Mouse (Mus musculus) A20 (cell line): ENCODE results near the gene Calhm3.
"Not testable (repeated sequence)": the region's sequence is repeated elsewhere in the genome, so short reads cannot be mapped to it uniquely, and the experiment has no call there.

ENCODE experiments used
- DNase-seq: peaks from one replicate; pipeline ENCODE4 v3.0.0-alpha.2; 2011; ENCODE audit warnings: low read depth, low spot score

Calhm3 gene

DNA sequence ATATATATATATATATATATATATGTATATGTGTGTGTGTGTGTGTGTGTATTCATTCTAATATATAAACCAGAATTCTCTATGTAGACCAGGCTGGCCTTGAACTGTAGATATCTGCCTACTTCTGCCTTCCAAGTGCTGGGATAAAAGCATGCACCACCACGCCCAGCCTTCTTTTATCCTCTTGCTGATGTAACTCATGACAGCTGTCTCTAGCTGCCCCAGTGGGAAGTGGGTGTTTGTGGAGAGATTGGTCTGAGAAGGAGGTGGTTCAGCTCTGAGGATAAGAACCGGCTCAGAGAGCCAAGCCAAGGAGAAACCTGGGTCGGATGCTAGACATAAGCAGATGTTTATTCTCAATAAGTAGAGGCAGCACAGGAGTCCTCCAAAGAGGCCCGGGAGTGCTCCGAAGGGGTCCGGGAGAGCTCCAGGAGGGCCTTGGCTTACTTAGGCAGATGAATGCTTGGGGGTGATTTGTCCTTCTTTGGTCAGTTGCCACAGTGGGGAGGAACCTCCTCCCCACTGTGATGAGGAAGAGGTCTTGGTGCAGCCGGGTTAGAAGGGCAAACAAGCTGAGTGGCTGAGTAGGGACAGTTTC lies 10.2 kb upstream of the Calhm3 start:
- DNase-seq: no peak

DNA sequence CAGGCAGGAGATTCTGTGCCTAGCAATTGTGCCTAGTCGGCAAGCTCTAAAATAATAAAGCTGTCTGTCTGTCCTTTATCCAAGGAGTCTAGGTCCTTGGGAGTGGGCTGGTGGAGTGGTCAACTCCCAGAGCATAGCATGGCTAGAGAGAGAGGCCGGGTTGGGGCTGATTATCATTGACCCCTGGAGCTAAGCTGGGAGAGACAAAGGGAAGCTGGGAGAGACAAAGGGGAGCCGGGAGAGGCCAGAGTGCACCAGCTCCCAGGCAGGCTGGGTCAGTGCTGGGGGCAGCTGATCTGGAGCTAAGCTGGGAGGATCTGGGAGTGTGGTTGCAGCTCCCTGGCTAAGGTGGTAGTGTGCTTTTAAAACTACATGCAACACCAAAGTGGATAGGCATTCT lies 9.2 kb upstream of the Calhm3 start:
- DNase-seq: no peak

DNA sequence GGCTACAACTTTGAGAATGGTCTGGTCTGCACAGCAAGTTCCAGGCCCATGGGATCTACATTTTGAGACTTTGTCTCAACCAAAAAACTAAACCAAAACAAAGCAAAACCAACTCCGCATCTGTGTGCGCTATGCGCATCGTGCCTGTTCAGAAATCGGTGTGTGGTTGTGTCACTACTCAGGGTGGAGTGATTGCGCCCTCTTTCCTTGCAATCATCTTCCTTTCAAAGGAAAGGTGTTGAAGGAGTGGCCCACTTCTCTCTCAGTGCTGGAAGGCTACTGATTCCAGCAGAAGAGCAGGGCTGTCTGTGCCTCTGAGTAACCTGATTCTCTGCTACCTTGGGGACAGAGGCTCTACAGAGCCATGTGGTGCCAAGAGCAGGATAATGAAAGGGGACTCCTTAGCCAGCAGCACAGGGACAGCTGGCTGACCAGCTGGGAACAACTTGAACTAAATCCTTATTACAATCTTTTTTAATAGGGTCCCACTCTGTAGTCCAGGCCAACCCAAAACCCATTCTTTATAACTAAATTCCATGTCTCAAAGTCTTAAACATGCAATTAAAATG lies 5.7 kb upstream of the Calhm3 start:
- no peak for DNase-seq

DNA sequence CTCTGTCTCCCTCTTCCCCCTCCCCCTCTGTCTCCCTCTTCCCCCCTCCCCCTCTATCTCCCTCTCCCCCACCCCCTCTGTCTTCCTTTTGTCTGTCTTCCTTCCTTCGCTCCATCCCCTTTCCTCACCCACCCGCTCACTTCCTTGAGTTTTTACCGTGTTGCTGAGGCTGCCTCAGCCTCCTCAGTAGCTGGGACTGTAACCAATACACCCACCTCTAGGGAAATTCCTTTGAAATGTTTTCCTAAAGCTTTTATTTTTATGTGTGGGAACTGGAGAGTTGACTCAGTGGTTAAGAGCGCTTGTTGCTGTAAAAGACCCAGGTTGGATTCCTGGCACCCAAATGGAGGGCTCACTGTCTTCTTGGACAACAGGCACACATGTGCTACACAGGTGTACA lies 4.1 kb upstream of the Calhm3 start:
- no peak for DNase-seq

DNA sequence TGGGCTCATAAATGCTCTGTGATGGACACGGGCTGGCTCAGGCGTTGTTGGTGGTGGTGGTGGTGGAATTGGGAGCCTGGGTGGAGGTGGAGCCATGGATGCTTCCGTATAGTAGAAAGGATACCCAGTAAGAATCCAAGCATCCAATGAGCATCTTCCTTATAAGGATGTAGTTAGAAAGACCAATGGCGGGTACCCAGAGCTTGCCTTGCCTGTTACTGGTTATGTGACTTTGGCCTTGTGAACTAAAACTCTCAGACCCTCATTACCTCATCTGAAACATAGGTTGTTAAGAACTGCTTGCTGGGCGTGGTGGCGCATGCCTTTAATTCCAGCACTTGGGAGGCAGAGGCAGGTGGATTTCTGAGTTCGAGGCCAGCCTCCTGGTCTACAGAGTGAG lies 3.8 kb downstream of the Calhm3 start:
- no peak for DNase-seq

DNA sequence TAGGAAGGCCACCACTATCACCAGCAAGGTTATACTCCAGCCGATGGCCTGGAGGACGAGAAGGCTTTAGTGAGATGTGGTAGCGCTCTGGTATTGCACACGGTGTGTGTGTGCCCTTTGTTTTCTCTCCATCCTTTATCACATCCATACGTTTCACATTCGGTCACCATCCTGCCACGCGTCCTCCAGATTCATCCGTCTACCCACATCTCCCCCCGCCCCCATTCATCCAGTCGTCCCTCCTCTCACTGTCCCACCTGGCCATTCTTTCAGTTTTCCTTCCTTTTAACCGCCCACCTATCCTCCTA lies 5.5 kb downstream of the Calhm3 start:
- no peak for DNase-seq

DNA sequence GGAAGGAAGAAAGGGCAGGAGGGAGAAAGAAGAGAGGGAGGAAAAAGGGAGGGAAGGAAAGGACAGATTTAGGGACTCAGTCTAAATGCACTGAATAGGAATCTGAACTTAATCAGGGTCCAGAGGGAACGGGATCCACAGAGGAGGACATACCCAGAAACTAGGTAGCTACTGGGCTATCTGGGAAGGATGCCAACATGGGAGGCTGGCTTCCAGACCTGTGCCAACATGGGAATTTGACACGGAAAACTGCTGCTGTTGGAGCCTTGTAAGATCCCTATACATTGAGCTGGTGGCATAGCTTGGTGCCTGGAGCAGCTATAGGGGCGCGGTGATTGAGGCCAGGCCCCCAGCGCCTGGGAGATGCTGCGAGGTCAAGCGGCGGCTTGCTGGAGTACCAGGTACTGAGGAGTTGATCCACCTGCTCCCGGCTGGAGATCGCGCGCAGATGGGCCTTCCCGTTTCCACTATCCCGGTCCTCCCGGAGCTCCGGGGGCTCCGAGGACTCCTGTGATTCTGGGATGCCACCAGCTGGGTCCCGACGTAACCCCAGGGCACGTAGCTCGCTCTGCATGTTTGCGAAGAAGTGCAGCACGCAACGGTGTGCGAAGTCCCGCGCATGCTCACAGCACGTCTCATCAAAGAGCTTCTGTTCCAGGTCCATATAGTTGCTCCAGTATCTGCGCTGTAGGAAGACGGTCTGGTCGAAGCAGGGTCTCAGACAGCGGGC lies 6.1 kb downstream of the Calhm3 start:
- DNase-seq: no peak

DNA sequence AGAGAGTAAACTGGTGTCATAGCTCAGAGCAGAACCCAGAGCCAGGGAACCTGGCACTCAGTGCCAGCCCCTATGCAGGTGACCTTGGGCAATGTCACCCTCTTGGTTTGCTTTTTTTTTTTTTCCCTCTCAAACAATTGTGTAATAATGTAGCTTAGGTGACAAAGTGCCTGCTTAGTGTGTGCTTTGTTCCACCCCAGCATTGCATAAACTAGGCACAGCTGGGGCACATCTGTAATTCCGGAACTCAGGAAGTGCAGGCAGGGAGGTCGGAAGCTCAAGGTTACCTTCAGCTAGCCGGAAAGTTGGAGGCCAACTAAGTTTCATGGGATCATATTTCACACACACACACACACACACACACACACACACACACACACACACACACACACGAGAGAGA lies 7.7 kb downstream of the Calhm3 start:
- DNase-seq: no peak

DNA sequence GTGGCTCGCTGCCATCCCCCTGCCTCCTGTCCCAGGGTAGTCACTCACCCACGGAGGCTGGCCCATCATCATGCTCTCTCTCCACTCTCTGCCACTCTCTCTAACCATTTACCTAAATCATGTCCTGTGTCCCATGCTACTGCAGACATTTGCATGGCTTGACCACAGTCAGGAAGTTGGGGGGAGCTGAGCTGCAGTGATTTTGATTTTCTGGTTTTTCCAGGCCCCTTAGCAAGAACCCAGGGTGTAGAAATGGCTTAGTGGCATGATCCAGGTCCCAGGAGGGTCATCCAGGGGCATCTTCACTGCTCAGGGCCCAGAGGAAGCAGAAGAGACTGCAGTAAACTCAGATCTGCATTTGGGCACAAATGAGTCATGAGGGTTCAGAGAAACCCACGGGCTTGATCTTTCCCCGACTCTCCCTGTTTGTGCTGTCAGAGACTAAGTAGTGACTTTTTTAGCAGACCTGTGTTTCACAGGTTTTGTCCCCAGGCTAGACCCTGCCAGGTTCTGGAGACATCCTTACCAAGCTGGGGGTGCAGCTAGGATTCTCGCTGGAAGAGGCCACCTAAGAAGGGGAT lies 9.2 kb downstream of the Calhm3 start:
- DNase-seq: peak; percentile 41

DNA sequence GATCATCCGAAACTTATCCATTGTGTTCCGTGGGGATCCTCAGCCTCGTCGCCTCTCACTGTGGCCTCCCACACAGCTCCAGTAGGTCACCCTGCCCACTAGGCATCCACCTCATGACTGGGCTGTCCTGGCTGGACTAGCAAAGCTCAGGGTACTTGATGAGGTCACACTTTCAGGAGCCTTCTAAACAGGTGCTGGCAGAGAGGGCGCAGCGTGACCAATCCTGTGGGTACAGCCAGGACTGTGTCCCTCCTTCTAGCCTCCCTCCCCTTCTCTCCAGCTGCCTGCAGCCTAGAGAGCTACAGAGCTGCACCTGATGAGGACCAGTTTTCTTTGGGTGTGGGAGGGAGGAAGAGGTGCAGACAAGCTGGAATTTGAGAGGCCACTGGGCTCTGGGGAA lies 13.4 kb downstream of the Calhm3 start, which contains the start of gene Calhm1:
Gene Calhm1 (minus strand): TSS at position 101 of the 400 bp plus-strand sequence.
- DNase-seq: no peak

DNA sequence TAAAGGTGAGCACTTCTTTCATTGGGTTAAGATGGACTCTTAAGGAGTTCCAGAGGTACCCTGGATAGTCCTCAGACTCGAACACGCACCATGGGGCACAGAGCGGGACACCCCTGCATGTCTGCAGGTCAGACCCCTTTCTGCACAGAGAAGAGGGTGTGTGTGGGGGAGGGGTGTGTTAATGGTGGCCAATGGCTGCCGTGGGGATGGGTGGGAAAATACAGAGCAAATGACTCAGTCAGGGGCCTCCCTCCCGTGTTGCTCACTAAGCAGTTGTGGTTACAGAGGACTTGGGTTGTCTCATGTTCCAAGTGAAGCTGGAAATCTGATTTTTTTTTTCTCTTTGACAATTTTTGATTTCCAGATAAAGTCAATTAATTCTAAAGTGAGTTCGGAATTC lies 15.1 kb downstream of the Calhm3 start:
- DNase-seq: no peak

DNA sequence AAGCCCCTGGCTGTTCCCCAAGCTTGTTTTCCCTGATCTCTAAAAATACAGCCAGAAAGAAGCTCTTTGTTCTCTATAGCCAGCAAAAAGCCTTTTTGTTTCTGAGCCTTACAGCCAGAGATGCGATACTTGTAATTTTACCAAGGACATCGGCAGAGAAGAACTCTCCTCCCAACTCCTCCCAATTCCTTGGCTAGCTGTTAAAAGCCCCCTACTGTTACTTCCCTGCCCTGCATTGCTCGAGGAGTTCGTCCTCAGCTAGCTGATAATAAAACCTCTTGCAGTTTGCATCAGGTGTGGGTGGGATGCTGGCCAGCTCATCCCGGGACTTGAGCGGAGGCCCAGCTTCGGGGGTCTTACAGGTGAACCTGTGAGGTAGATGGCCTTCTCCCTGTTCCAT lies 18.0 kb downstream of the Calhm3 start:
- not testable (repeated sequence) for DNase-seq

DNA sequence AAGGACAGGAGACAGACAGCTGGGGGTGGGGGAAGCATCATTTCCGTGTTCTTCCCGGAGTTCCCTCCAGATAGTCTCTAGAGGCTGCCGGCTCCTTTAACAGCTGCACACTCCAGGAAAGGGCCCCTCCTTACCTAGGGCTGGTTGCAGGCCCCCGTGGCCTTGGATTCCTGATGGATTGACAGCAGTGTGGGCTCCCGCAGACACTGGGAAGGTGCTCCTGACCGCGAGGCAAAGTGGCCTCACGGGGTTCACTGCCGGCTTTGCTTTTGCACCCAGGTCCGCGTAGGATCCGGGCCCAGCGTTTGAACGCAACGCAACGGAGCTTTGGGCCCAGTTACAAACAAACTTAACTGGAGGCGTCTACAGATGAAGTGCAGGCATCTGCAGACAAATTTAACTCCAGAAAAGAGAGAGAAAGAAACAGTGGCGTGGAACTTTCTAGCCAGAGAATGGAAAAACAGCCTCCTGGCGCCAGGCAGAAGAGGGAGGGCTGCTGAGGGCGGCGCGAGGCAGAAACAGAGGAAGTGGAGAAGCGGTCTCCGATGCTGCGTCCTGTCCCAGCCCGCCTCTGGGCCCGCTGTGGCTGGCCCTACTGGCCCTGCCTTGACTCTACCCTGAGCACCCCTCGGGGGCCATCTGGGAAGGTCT lies 19.7 kb downstream of the Calhm3 start, which contains the start of gene Calhm2:
Gene Calhm2 (minus strand): TSS at position 524 of the 651 bp plus-strand sequence.
- peak; percentile 79 for DNase-seq

DNA sequence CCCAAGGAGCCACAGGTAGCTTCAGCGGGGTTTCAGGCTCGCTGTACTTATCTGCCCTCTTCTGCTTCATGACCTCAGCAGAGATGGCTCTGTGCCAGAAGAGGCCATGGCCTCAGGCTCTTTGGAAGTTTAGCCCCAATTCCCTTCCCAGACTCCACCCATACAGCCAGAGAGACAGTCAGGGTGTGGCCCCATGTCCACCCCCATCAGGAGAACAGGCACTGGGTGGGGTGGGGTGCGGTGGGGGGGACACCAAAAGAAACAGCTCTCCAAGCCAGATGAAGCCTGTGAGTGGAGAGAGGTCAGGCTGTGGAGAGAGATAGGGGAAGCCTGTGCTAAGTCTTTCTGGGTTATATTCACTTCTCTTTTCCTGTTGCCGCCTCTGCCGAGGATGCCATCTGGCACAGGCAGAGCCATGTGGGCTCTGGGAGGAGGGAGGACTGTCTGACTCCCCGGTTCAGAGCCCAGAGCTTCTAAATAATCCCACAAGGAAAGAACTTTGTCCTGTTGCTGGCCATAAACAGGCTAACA lies 20.4 kb downstream of the Calhm3 start:
- peak; percentile 83 for DNase-seq

DNA sequence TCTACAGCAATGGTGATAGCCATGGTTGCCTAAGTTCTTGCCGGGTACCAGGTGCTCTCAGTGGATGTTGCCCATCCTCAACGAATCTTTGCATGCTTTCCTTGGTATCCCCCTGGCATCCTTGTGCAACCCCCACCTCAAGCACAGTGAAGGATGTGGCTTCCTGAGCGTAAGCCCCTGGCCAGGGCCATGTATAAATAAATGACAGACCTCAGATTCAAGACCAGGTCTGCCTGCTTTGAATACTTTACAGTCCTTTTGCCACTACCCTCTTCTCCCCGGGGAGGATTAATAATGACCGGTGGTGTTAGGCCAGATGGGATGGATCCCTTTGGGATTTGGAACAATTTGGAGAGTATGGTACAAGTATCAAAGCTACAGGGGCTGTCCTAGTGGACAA lies 21.4 kb downstream of the Calhm3 start:
- no peak for DNase-seq

DNA sequence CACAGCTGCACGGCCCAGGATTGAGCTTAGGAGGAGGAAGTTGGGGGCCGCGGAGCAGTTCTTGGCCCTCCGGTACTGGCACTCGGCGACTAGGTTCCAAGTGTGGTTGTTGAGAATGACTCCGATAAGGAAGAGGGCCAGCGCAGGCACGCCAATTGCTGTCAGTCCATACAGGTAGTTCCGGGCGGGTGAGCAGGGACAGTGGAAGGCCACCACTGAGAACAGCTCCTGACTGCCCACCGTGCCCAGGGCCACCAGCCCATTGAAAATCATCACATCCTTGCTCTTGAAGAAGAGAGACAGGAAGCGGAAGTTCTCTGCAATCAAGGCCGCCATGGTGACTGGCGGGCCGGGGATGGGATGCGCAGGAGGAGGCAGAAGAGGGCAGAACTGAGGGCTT lies 22.0 kb downstream of the Calhm3 start:
- no peak for DNase-seq

DNA sequence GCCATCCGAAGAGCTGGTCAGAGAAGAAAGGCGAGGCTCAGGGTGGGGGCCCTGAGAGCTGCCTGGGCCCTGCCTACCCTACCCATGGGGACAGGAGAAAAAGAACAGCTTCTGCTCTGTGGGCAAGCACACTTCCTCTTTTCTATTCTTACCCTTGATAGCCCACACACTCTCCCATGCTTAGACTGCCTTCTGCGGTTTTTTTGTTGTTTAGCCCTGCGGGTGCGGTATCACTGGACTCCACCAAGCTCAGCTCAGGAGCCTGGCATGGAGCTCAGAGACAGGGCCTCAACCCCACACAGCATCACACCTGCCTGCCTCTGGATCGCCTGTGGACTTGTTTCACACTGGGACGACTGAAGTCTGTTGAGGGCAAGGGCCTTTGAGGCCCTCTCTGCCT lies 24.4 kb downstream of the Calhm3 start:
- DNase-seq: peak; percentile 92

DNA sequence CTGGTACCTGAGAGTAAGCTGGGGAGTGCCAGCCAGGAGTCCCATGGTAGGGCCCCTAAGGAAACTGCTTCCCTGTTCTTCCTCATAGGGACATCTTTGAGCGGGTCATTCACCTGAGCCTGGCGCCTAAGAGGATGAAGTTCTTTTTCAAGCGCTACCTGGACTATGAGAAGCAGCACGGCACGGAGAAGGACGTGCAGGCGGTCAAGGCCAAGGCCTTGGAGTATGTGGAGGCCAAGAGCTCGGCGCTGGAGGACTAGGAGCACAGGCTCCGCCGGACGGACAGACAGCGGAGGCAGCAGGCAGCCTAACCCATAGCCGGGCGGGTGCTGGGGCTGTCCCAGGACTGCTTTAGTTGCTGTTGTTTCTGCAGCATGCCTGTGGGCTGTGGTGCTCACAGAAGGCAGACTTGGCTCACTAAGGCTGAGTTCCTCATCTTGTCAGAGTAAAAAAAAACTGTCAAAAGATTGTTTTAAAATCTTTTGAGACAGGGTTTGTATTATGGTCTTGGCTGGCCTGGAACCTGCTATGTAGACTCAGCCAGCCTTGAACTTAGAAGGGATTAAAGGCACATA lies 26.9 kb downstream of the Calhm3 start:
- no peak for DNase-seq

DNA sequence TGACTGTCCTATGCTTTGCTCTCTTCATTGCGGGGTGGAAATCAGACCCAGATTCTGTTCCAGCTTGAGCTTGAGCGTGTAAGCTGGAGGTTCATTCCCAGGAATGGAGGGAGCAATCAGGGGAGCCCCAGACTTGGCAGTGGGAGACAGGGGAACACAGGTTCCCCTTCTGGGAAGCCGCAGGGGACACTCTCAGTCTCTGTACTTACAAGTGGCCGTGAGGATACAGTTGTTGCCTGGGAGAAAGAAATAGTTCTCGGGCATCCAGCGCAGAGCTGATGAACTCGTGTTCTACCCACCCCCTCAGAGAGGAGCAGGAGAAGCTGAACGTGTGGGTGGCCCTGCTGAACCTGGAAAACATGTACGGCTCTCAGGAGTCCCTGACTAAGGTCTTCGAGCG lies 28.7 kb downstream of the Calhm3 start:
- DNase-seq: no peak

DNA sequence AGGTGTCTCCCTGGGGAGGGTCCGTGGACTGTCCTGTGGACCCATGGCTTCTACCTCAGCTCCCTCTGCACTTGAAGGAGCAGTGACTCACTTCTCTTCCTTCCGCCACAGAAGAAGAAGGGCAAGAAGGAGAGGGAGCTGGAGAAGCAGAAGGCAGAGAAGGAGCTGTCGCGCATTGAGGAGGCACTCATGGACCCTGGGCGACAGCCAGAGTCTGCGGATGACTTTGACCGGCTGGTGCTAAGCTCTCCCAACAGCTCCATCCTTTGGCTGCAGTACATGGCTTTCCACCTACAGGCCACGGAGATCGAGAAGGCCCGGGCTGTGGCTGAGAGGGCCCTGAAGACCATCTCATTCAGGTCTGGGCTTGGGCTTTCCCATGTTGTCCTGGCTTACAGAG lies 29.4 kb downstream of the Calhm3 start:
- DNase-seq: no peak

DNA sequence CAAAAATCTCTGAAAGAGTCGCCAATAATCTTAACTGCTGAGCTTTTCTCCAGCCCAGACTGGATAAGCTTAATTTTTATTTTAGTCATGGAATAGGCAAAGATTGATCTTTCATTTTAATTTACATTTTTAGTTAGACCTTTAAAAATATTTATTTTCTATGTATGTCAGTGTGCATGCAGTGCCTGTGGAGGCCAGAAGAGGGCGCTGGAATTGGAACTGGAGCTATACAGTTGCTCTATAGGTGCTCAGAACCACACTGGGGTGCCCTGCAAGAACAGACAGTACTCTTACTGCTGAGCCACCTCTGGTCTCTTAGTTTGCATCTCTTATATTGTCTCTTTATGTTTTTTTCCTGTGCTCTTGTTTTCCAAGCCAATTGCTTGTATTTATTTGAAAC lies 34.8 kb downstream of the Calhm3 start:
- DNase-seq: peak; percentile 63

DNA sequence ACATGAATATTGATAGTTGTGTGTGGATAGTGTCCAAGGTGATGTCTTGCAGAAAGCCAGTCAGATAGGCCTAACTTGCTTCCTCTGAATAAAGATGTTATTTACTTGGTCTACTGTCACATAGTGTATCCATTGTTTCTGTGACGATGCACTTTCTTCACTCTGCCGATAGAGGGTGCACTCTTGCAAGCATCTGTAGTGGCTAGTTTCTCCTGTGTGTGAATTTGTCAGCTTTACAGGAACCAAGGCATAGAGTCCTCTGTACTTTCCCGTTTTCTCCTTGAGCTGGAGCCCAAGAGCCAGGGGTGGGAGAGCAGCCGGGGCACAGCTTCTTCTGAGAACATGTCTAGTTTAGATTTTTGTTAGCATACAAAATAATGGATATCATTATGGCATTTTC lies 36.5 kb downstream of the Calhm3 start:
- peak; percentile 51 for DNase-seq
